Mouse (Mus musculus) embryonic facial prominence, embryonic 13.5 days (tissue): ENCODE results near the gene Cd180. TPM values are rescaled to one million over a fixed set of nuclear protein-coding genes. Genes with fewer than 3 reads are reported as not detected.

Experiments
- ATAC-seq: fragments of 200-750 bp; cut with Nextera tagmentation; 2 replicates; pipeline ENCODE4 v1.8.0; 2017; ENCODE audit warnings: low read depth; ENCODE audit not compliant: insufficient number of reproducible peaks, insufficient read depth, low FRiP score, low TSS enrichment
- H3K27ac ChIP-seq: fragments of 300-500 bp; sonication (generic); 2 replicates; pipeline ENCODE4 v1.5.1; 2015; ENCODE audit warnings: moderate library complexity, mild to moderate bottlenecking, inconsistent platforms
- H3K27me3 ChIP-seq: fragments of 300-500 bp; sonication (generic); 2 replicates; pipeline ENCODE4 v1.6.1; 2015; ENCODE audit warnings: mild to moderate bottlenecking, inconsistent platforms
- H3K36me3 ChIP-seq: fragments of 300-500 bp; sonication (generic); 2 replicates; pipeline ENCODE4 v1.6.1; 2015; ENCODE audit warnings: mild to moderate bottlenecking, inconsistent platforms
- H3K4me1 ChIP-seq: fragments of 300-500 bp; sonication (generic); 2 replicates; pipeline ENCODE4 v1.6.1; 2015; ENCODE audit warnings: inconsistent platforms
- H3K4me2 ChIP-seq: fragments of 300-500 bp; sonication (generic); 2 replicates; pipeline ENCODE4 v1.6.1; 2015; ENCODE audit warnings: moderate library complexity, mild to moderate bottlenecking, inconsistent platforms
- H3K4me3 ChIP-seq: fragments of 300-500 bp; sonication (generic); 2 replicates; pipeline ENCODE4 v1.5.1; 2015; ENCODE audit warnings: mild to moderate bottlenecking, inconsistent platforms
- H3K9ac ChIP-seq: fragments of 300-500 bp; sonication (generic); 2 replicates; pipeline ENCODE4 v1.6.1; 2015; ENCODE audit warnings: mild to moderate bottlenecking, inconsistent platforms
- H3K9me3 ChIP-seq: fragments of 300-500 bp; sonication (generic); 2 replicates; pipeline ENCODE4 v1.6.1; 2016; ENCODE audit warnings: inconsistent platforms
- WGBS: fragments of 180-500 bp; shearing (Covaris S2); methylation state at CpG from one replicate; pipeline ENCODE4 v1.1.7; 2015; ENCODE audit warnings: mixed read lengths; 5-methylcytosine and 5-hydroxymethylcytosine counted together
- polyA plus RNA-seq: library from polyadenylated mRNA; unstranded; fragments of >200 nt; fragmentation: Nextera tagmentation; extraction: Ambion mirVana; gene quantifications from 2 replicates; pipeline ENCODE4 v1.2.1, GENCODE M21; 2015

Cd180 gene
- polyA plus RNA-seq, 1 experiment from 2014 or later, result 0.55 TPM

DNA sequence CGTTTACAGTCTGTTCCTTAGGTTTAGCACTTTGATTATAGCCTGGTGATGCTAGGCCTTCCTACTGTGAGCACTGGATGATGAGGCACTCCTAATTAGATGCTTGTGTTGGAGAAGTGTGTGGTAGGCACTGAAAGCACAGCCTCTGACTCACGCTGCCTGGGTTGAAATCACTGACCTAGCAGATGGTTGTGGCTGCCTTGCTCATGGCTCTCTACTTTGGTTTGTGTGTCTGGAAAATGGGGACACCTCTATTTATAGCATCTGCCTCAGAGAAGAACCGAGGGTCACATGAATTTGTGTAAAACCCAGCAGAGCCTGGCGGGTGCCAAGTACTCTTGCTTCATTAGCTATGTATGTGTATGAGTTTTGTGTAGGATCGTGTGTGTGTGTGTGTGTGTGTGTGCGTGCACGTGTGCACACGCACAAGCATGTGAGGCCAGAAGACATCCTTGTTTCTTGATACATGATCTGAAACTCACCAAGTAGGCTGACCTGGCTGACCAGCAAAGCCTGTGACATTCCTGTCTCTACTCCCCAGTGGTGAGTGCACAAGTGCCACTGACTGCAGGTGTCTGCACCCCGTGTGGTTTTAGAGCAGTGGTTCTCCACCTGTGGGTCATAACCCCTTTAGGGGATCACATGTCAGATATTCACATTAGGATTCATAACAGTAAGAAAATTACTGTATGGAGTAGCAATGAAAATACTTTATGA, 52.4 kb downstream of the Cd180 start:
- Histone ChIP-seq H3K36me3 (peaks cover 39% of the 10 kb centered on the region), H3K9ac (no peak overlapping the region), H3K27ac (no peak overlapping the region), H3K4me1 (no peaks in the 10 kb centered on the region), H3K4me2 (no peak overlapping the region), H3K9me3 (no peaks in the 10 kb centered on the region), H3K4me3 (no peak overlapping the region), H3K27me3 (no peaks in the 10 kb centered on the region)
- 89% methylated on average over 9 of the region's 9 CpGs for WGBS
- no peak for ATAC-seq

DNA sequence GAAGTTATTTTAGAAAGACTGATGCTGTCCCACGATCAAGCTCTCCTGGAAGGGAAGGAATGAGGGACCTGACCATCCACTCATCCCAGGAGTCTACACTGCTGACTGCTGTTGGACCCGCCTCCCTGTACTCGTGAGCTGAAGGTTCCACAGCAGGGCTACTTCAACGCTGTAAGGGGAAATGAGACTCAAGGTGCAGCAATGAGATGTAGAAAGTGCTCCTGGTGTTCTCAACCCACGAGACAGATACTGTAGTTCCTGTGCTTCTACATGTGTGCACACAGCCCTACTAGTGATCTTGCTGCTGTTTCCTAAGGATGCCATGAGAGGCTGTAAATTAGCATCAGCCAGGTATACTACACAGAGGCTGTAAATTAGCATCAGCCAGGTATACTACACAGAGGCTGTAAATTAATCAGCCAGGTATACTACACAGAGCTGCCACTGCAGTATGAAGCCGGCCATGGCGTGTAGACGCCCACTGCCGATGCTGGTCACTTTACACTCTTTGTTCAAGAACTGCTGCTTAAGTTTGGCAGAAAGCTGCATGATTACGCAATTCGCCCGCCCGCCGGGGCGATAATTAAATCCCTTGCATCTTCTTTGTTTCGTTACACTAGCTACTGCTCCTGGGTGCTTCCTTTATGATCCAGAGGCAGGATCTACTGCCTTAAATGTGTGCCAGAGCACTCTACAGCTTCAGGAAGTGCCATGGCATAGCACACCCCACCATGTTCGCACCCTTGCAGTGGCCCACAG, 53.6 kb downstream of the Cd180 start:
- Histone ChIP-seq H3K27ac (no peak overlapping the region), H3K36me3 (peaks cover 38% of the 10 kb centered on the region), H3K9ac (no peak overlapping the region), H3K9me3 (no peaks in the 10 kb centered on the region), H3K4me3 (no peak overlapping the region), H3K27me3 (no peaks in the 10 kb centered on the region), H3K4me1 (no peaks in the 10 kb centered on the region), H3K4me2 (no peak overlapping the region)
- WGBS, result 87% methylated on average over 17 of the region's 17 CpGs
- no peak for ATAC-seq

DNA sequence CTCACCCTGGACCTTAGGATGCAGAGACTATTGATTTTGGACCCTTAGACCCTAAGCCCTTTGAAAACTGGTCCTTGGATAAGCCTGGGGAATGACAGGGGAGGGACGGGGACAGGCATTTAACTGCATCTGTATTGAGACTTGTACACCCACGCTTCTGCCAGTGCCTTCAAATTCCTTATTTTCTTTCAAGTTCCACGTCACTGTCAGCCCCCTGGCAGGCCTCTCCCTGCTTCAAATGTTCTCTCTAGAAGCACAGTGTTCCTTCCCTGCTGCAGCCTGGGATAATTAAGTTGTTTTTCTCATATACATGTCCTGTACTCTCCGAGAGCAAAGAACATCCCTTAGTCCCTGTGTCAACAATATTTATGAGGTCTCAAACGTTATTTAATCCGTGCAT, 55.8 kb downstream of the Cd180 start:
- Histone ChIP-seq H3K4me3 (no peak overlapping the region), H3K4me2 (no peak overlapping the region), H3K27ac (no peak overlapping the region), H3K9me3 (no peaks in the 10 kb centered on the region), H3K27me3 (no peaks in the 10 kb centered on the region), H3K9ac (no peak overlapping the region), H3K4me1 (peaks cover 6% of the 10 kb centered on the region; the same call in 1 of the 2 replicates), H3K36me3 (peaks cover 47% of the 10 kb centered on the region)
- no peak for ATAC-seq
- WGBS, result 53% methylated on average over 6 of the region's 6 CpGs

DNA sequence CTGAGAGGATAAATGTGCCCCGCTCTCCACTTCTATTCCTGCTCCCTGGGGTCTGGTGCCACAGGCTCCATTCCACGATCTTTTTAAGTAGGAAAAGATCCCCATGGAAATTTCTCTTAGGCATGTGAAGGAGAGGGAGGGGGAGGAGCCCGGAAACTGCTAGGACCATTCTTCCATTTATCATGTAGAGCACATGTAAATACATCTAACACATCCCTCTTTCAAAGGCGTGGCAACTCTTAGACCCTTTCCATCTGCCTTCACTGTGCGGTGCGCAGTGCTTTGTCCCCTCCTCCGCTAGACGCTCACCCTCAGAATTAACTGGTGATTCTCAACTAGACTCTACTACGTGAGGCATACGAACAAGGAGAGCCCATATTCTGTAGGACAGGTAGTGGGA, 56.5 kb downstream of the Cd180 start:
- no peaks in the 10 kb centered on the region for H3K9me3 ChIP-seq
- no peak overlapping the region for H3K4me2 ChIP-seq
- H3K27ac ChIP-seq, result no peak overlapping the region
- peaks cover 6% of the 10 kb centered on the region; the same call in 1 of the 2 replicates for H3K4me1 ChIP-seq
- peaks cover 51% of the 10 kb centered on the region for H3K36me3 ChIP-seq
- no peak overlapping the region for H3K4me3 ChIP-seq
- no peaks in the 10 kb centered on the region for H3K27me3 ChIP-seq
- ATAC-seq, result no peak
- H3K9ac ChIP-seq, result no peak overlapping the region
- 85% methylated on average over 10 of the region's 10 CpGs for WGBS

DNA sequence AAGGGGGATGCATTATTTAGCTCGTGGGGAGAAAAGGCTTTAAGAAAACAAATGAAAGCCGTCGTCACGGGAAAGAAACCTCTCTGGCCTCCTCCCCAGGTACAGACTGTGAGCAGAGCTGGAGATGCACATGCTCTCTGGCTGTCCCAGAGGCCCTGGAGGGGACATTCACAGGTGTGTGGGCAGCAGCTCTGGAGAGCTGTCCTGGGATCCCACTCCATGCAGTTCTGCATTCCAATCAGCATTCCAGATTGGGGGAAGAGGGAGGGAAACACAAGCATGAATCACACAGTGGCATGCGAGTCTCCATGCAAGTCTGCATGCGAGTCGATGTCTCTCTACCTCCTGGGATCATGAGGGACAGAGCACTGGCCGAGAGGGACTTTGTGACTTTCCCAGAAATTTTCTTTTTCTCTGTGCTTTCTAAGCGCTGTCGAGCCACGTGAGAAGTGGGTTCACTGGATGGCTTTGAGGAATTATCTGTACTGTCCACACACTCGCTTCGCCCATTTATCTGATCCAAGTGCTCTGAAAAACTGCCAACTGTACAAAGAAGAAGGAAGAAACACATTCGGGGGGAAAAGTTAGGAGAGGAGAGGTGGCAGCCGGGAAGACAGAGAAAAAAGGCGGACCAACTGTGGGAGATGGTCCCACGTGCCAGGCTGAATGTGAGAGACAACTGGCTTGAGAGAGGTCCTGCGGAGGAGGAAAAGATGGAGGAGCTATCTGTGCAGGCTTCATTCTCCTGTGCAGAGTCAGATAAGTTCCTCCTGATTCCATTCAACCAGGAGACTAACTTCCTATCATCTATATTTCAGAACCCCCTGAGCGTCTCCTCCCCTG, 60.6 kb downstream of the Cd180 start:
- Histone ChIP-seq H3K4me3 (no peak overlapping the region), H3K27me3 (no peaks in the 10 kb centered on the region), H3K9ac (no peak overlapping the region), H3K4me2 (no peak overlapping the region), H3K9me3 (no peaks in the 10 kb centered on the region), H3K36me3 (peaks cover 58% of the 10 kb centered on the region), H3K27ac (no peak overlapping the region), H3K4me1 (peaks cover 6% of the 10 kb centered on the region; the same call in 1 of the 2 replicates)
- ATAC-seq, result no peak
- 84% methylated on average over 19 of the region's 19 CpGs for WGBS

DNA sequence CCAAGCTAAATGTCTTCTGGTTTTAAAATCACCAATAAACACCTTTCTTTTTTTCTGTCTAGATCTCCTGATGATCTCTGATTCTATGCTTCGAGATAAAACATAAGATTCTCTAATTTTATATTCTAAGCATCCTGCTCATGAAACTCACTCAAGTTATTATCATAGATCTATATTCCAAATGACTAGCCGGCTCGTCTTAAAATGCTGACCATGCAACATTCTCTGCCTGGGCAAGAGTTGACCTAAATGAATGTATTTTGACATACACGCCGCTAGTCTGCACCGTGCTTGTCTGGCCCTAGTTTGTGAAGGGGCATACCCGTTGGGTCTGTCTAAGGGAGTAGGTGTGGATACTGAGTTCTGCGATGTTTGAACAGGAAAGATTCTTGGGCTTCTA, 61.8 kb downstream of the Cd180 start:
- ATAC-seq, result no peak
- H3K9me3 ChIP-seq, result no peaks in the 10 kb centered on the region
- no peak overlapping the region for H3K4me3 ChIP-seq
- no peak overlapping the region for H3K27ac ChIP-seq
- 94% methylated on average over 8 of the region's 8 CpGs for WGBS
- H3K4me2 ChIP-seq, result no peak overlapping the region
- H3K4me1 ChIP-seq, result peaks cover 6% of the 10 kb centered on the region; the same call in 1 of the 2 replicates
- no peaks in the 10 kb centered on the region for H3K27me3 ChIP-seq
- peaks cover 59% of the 10 kb centered on the region for H3K36me3 ChIP-seq
- no peak overlapping the region for H3K9ac ChIP-seq

DNA sequence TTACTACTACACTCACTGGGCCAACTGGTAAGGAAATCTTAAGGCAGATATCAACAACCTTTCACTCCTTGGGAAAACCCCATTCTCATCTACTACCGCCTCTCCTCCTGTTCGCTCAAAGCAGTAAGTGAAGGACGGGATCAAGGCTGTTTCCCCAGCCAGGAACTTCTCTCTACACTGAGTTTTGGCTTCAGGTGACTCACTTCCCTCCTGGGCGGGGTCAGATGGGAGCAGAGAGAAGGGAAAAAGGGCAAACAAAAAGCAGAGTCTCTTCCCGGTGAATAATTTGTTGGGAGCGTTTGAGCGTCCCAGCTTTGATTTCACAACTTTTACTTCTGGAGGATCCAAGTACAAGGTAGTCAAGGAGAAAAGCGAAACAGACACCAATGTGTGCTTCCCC, 62.7 kb downstream of the Cd180 start:
- H3K9me3 ChIP-seq, result no peaks in the 10 kb centered on the region
- H3K27me3 ChIP-seq, result no peaks in the 10 kb centered on the region
- H3K4me1 ChIP-seq, result peaks cover 6% of the 10 kb centered on the region; the same call in 1 of the 2 replicates
- 92% methylated on average over 8 of the region's 8 CpGs for WGBS
- no peak overlapping the region for H3K4me3 ChIP-seq
- no peak overlapping the region for H3K27ac ChIP-seq
- ATAC-seq, result no peak
- no peak overlapping the region for H3K9ac ChIP-seq
- no peak overlapping the region for H3K4me2 ChIP-seq
- peaks cover 58% of the 10 kb centered on the region for H3K36me3 ChIP-seq

DNA sequence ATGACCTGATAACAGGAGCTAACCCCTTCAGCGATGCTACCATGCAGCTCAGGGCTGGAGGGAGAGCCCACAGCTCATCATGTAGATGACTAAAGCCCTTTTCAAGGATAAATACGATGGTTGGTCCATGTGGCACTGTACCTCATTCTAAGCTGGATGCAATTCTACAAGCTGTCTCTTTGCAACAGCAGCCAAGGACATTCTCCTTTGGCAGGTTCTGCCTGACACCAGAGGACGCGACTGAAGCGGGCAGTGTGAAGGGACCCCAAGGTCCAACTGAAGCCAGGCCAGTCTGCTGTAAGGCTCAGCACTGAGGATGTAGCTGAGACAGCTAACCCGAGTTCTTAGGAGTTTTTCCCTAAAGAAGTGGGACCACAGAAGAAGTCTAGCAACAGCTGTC, 64.7 kb downstream of the Cd180 start:
- Histone ChIP-seq H3K9ac (no peak overlapping the region), H3K27me3 (no peaks in the 10 kb centered on the region), H3K36me3 (peaks cover 49% of the 10 kb centered on the region), H3K4me3 (no peak overlapping the region), H3K9me3 (no peaks in the 10 kb centered on the region), H3K4me1 (peaks cover 6% of the 10 kb centered on the region; the same call in 1 of the 2 replicates), H3K4me2 (no peak overlapping the region), H3K27ac (no peak overlapping the region)
- WGBS, result 92% methylated on average over 6 of the region's 6 CpGs
- ATAC-seq, result no peak

DNA sequence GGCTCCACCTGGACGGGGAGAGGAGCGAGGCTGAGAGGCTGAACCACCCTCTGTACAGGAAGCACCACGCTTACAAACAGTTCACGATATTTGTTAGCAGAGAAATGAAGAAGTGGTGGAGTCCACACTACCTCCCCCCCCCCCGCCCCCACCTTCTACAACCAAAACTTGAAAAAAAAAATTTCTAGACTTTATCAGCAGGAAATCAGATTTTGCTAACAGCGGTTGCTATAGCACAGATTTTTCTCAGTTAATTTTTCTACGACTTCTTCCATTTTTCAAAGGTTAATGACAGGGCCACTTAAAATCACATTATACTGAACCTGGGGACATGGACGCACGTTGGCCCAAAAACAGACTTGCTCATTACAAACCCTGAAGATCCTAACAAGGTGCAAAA, 68.1 kb downstream of the Cd180 start:
- H3K27me3 ChIP-seq, result no peaks in the 10 kb centered on the region
- no peaks in the 10 kb centered on the region for H3K4me1 ChIP-seq
- no peak overlapping the region for H3K27ac ChIP-seq
- H3K9me3 ChIP-seq, result no peaks in the 10 kb centered on the region
- H3K4me3 ChIP-seq, result no peak overlapping the region
- H3K4me2 ChIP-seq, result no peak overlapping the region
- WGBS, result 78% methylated on average over 9 of the region's 9 CpGs
- ATAC-seq, result no peak
- peaks cover 54% of the 10 kb centered on the region for H3K36me3 ChIP-seq
- H3K9ac ChIP-seq, result no peak overlapping the region

DNA sequence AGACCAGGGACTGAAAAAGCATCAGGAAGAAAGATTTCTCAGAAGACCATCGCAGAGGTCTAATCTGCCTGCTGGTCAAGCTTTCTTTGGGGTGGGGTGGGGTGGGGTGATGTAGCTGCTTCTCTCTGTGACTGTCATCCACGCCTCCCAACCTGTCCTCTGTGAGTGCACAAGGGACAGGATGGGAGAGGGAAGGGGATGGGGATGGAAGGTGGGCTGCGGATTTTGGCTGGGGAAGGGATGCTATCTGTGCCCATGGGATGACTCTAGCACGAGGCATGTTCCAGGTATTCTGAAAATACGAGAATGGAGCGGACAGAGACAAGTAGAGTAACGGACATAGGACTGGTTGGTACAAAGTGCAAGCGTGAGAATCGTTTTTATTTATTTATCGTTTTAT, 68.8 kb downstream of the Cd180 start:
- peaks cover 53% of the 10 kb centered on the region for H3K36me3 ChIP-seq
- no peak for ATAC-seq
- H3K4me2 ChIP-seq, result no peak overlapping the region
- H3K4me1 ChIP-seq, result no peaks in the 10 kb centered on the region
- 88% methylated on average over 10 of the region's 10 CpGs for WGBS
- H3K27me3 ChIP-seq, result no peaks in the 10 kb centered on the region
- no peak overlapping the region for H3K4me3 ChIP-seq
- H3K9me3 ChIP-seq, result no peaks in the 10 kb centered on the region
- no peak overlapping the region for H3K27ac ChIP-seq
- no peak overlapping the region for H3K9ac ChIP-seq

DNA sequence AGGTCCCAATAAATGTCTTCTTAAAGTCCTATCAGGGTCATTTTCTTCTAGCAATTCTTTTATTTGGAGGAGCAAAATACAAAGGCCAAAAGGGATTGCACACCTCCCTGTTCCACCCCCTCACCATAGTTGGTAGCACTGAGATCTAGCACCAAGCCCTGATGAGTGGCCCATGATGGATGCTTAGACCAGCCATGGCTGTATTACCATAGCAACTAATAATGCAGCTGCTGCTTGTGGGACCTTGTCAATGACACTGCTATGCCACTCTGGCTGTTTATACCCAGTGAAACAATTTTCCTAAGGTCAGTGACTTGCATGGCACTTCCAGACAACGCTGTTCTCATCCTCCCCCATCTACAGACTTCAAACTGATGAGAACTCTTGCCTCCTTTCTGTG, 70.9 kb downstream of the Cd180 start:
- no peak overlapping the region for H3K9ac ChIP-seq
- no peaks in the 10 kb centered on the region for H3K27me3 ChIP-seq
- H3K4me3 ChIP-seq, result no peak overlapping the region
- H3K4me1 ChIP-seq, result 0 out of 2 replicates have a peak, but pooled peaks cover 3% of the 10 kb centered on the region
- peaks cover 37% of the 10 kb centered on the region for H3K36me3 ChIP-seq
- ATAC-seq, result no peak
- no peak overlapping the region for H3K4me2 ChIP-seq
- WGBS, result 98% methylated on average over 1 of the region's 1 CpGs
- no peaks in the 10 kb centered on the region for H3K9me3 ChIP-seq
- H3K27ac ChIP-seq, result no peak overlapping the region
